Mouse (Mus musculus) cerebellum, adult 2 months (tissue): Measurements from ENCODE around the gene Prdm2.

Experiments used
- CTCF ChIP-seq: fragments of 200-500 bp; IDR thresholded peaks from 2 replicates; pipeline ENCODE4 v1.5.1; 2011; ENCODE audit warnings: low read depth, mild to moderate bottlenecking, control low read depth, low read length, moderate library complexity, borderline replicate concordance; ENCODE audit not compliant: insufficient read depth
- POLR2A ChIP-seq: fragments of 200-500 bp; IDR thresholded peaks from 2 replicates; pipeline ENCODE4 v1.6.1; 2011; ENCODE audit warnings: low read length, control low read depth, borderline replicate concordance; ENCODE audit not compliant: insufficient read depth

DNA sequence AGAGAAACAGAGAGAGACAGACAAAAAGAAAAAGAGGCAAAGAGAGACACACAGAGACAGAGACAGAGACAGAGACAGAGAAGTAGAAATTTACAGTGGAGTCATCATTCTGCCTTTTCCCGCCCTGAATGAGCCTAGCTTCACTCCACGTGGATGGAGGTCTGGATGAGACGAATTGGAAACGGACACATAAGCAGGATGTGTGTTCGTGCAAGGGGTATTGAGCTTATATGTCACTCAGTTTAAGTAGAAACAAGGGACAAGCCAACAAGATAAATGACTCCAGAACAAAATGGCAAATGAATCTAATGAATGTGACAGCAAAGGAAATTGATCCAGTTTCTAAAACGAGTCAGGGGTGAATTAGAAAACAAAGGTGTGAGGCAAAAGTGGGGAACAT lies 45.2 kb upstream of the Prdm2 start:
- no peak for TF ChIP-seq CTCF
- no peak for TF ChIP-seq POLR2A
